Comparison of ENCODE assay signal across 10 mouse cellular contexts in the genomic region with DNA sequence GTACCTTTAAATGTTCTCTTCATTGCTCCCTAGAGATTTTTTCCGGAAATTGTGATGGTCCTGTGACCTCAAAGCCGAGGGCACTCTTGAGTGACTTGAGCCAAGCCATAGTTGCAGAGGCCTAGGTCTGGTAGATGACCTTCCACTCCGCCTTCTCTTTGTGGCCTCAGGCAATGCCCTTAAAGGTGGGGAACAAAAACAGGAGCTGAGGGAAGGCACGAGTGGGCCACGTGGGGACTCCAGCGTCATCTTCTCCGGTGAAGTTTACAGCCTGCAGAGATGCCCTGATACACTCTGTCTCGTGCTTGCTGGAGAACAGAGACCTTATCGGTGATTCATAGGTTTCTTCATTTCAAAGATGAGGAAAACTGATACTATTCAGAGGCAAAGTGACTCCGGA. TPM values are rescaled to one million over a fixed set of nuclear protein-coding genes. Genes with fewer than 3 reads are reported as not detected.
DNase-seq lines count a peak whose midpoint lies in the region; ATAC-seq and TF ChIP-seq lines count a peak whose summit lies in the region.
"Had no signal": no experiment of that assay in that cellular context is flagged by ENCODE, and none has a peak within 500 bp of the region (broad histone marks: within the 10 kb centered on the region; RNA-seq: fewer than 3 reads in every experiment).

No protein-coding gene starts in this region.

- H3K4me2 ChIP-seq in heart, embryonic 12.5 days: peak overlapping the region; percentile 96
- H3K4me2 ChIP-seq in forebrain, embryonic 13.5 days: peak overlapping the region; percentile 100
- peak overlapping the region; percentile 100; the same call in 1 of the 2 replicates for H3K4me2 ChIP-seq in limb, embryonic 15.5 days

- TF ChIP-seq POLR2A in heart, adult 2 months (IDR thresholded peaks at IDR 0.05; ENCODE audit: insufficient read depth, low read depth, low read length): no peak

- H3K9ac ChIP-seq in heart, embryonic 12.5 days: no peak overlapping the region
- no peak overlapping the region for H3K9ac ChIP-seq in heart, adult 2 months (ENCODE audit: low read depth, low read length)
- no peak overlapping the region for H3K9ac ChIP-seq in forebrain, embryonic 13.5 days
- H3K9ac ChIP-seq in limb, embryonic 15.5 days: no peak overlapping the region

- no peak for DNase-seq in heart, adult 2 months
- no peak for DNase-seq in urinary bladder, postnatal 4 days (ENCODE audit: low spot score in 2 of 2)
- no peak for DNase-seq in urinary bladder, postnatal 36 days (ENCODE audit: low spot score in 2 of 2)
- DNase-seq in right cerebral cortex, postnatal 25 days: no peak

- peaks cover 24% of the 10 kb centered on the region for H3K27me3 ChIP-seq in heart, embryonic 12.5 days (replicated peaks)
- H3K27me3 ChIP-seq in heart, adult 2 months (ENCODE audit: control insufficient read depth, insufficient read depth, low read length): peaks cover 4% of the 10 kb centered on the region; the same call in 1 of the 2 replicates
- H3K27me3 ChIP-seq in E14TG2a.4 (ENCODE audit: insufficient read depth, low read length): peaks cover 27% of the 10 kb centered on the region
- H3K27me3 ChIP-seq in forebrain, embryonic 13.5 days: peaks cover 62% of the 10 kb centered on the region
- peaks cover 23% of the 10 kb centered on the region for H3K27me3 ChIP-seq in limb, embryonic 15.5 days

- peaks cover 30% of the 10 kb centered on the region for H3K4me1 ChIP-seq in heart, embryonic 12.5 days (replicated peaks)
- H3K4me1 ChIP-seq in heart, adult 2 months (ENCODE audit: control insufficient read depth, insufficient read depth, low read length): no peaks in the 10 kb centered on the region
- peaks cover 50% of the 10 kb centered on the region for H3K4me1 ChIP-seq in E14TG2a.4 (replicated peaks; ENCODE audit: low read depth, low read length)
- H3K4me1 ChIP-seq in forebrain, embryonic 13.5 days: peaks cover 23% of the 10 kb centered on the region
- H3K4me1 ChIP-seq in limb, embryonic 15.5 days: peaks cover 18% of the 10 kb centered on the region

- H3K79me2 ChIP-seq in heart, adult 2 months (replicated peaks; ENCODE audit: control insufficient read depth, insufficient read depth, low read length): no peaks in the 10 kb centered on the region

- TF ChIP-seq CTCF in heart, adult 2 months (IDR thresholded peaks at IDR 0.05): no peak
- TF ChIP-seq CTCF in E14TG2a.4 (conservative IDR thresholded peaks at IDR 0.05; ENCODE audit: low read length): no peak

- WGBS in heart, embryonic 12.5 days: 49% methylated on average over 10 of the region's 10 CpGs
- WGBS in heart, adult 2 months: 57% methylated on average over 10 of the region's 10 CpGs
- 58% methylated on average over 10 of the region's 10 CpGs for WGBS in forebrain, embryonic 13.5 days
- WGBS in limb, embryonic 15.5 days: 51% methylated on average over 10 of the region's 10 CpGs

- intact Hi-C loops in heart, adult 2 months (cut with DNase I): no loop called here

- H3K27ac ChIP-seq in heart, embryonic 12.5 days (ENCODE audit: poor library complexity, severe bottlenecking): no peak overlapping the region
- no peak overlapping the region for H3K27ac ChIP-seq in heart, adult 2 months
- no peak overlapping the region for H3K27ac ChIP-seq in forebrain, embryonic 13.5 days
- no peak overlapping the region for H3K27ac ChIP-seq in limb, embryonic 15.5 days

- H3K9me3 ChIP-seq in heart, embryonic 12.5 days (replicated peaks): no peaks in the 10 kb centered on the region
- H3K9me3 ChIP-seq in E14TG2a.4 (ENCODE audit: low read length): no peaks in the 10 kb centered on the region
- no peaks in the 10 kb centered on the region for H3K9me3 ChIP-seq in forebrain, embryonic 13.5 days (replicated peaks)
- no peaks in the 10 kb centered on the region for H3K9me3 ChIP-seq in limb, embryonic 15.5 days

- TF ChIP-seq EP300 in heart, adult 2 months (IDR thresholded peaks at IDR 0.05; ENCODE audit: insufficient read depth, low read depth, low read length): no peak

- H3K36me3 ChIP-seq in heart, embryonic 12.5 days: no peaks in the 10 kb centered on the region
- no peaks in the 10 kb centered on the region for H3K36me3 ChIP-seq in heart, adult 2 months (ENCODE audit: control insufficient read depth, insufficient read depth, low read length)
- H3K36me3 ChIP-seq in E14TG2a.4 (ENCODE audit: insufficient read depth, low read length): peaks cover 21% of the 10 kb centered on the region
- no peaks in the 10 kb centered on the region for H3K36me3 ChIP-seq in forebrain, embryonic 13.5 days (ENCODE audit: poor library complexity, severe bottlenecking)
- H3K36me3 ChIP-seq in limb, embryonic 15.5 days: no peaks in the 10 kb centered on the region

- no peak overlapping the region for H3K4me3 ChIP-seq in heart, embryonic 12.5 days
- no peak overlapping the region for H3K4me3 ChIP-seq in heart, adult 2 months
- peak overlapping the region; percentile 91 for H3K4me3 ChIP-seq in E14TG2a.4 (replicated peaks; ENCODE audit: low read length)
- H3K4me3 ChIP-seq in forebrain, embryonic 13.5 days: no peak overlapping the region
- H3K4me3 ChIP-seq in limb, embryonic 15.5 days: peak overlapping the region; percentile 66; the same call in 1 of the 2 replicates

- ATAC-seq in heart, embryonic 12.5 days (ENCODE audit: insufficient number of reproducible peaks, low FRiP score): no peak
- no peak for ATAC-seq in forebrain, embryonic 13.5 days
- no peak for ATAC-seq in limb, embryonic 15.5 days (ENCODE audit: insufficient number of reproducible peaks, low FRiP score, low TSS enrichment, low read depth)

RNA-seq across cellular contexts. Expression of gene Abr, which starts 2.0 kb away (rescaled TPM):
- 29.9 and 34.2 TPM in 2 replicates for polyA plus RNA-seq in heart, embryonic 12.5 days (2016; fragmentation: Nextera tagmentation; extraction: Ambion mirVana)
- 10 to 100 TPM; 23.4 to 32.2 TPM for total RNA-seq in heart, adult 2 months (2021)
- polyA plus RNA-seq in heart, adult 2 months (2012; rRNA removed): 26.6 and 37.5 TPM in 2 replicates
- polyA plus RNA-seq in forebrain, embryonic 13.5 days (2015; fragmentation: Nextera tagmentation; extraction: Ambion mirVana): 70.2 and 75.8 TPM in 2 replicates
- 31.2 and 31.9 TPM in 2 replicates for polyA plus RNA-seq in limb, embryonic 15.5 days (2015; fragmentation: Nextera tagmentation; extraction: Ambion mirVana)

RNA-seq across cellular contexts. Expression of gene Bhlha9, which starts 48.2 kb away (rescaled TPM):
- 0.19 TPM in 1 of 2 replicates, not detected in the other for polyA plus RNA-seq in heart, embryonic 12.5 days (2016; fragmentation: Nextera tagmentation; extraction: Ambion mirVana)
- total RNA-seq in heart, adult 2 months (2021): not detected
- not detected in 2 replicates for polyA plus RNA-seq in heart, adult 2 months (2012; rRNA removed)
- 0.14 and 0.19 TPM in 2 replicates for polyA plus RNA-seq in forebrain, embryonic 13.5 days (2015; fragmentation: Nextera tagmentation; extraction: Ambion mirVana)
- 3.2 and 3.3 TPM in 2 replicates for polyA plus RNA-seq in limb, embryonic 15.5 days (2015; fragmentation: Nextera tagmentation; extraction: Ambion mirVana)
- total RNA-seq: adrenal gland, adult 2 months; gastrocnemius, postnatal 14 days had no signal

RNA-seq across cellular contexts. Expression of gene Trarg1, which starts 55.5 kb away (rescaled TPM):
- 0.05 TPM in 1 of 2 replicates, not detected in the other for polyA plus RNA-seq in heart, embryonic 12.5 days (2016; fragmentation: Nextera tagmentation; extraction: Ambion mirVana)
- total RNA-seq in heart, adult 2 months (2021): 1 to 10 TPM; 3.5 to 3.8 TPM
- 2.3 and 4.7 TPM in 2 replicates for polyA plus RNA-seq in heart, adult 2 months (2012; rRNA removed)
- 0.06 TPM in 1 of 2 replicates, not detected in the other for polyA plus RNA-seq in forebrain, embryonic 13.5 days (2015; fragmentation: Nextera tagmentation; extraction: Ambion mirVana)
- 0.65 and 1.1 TPM in 2 replicates for polyA plus RNA-seq in limb, embryonic 15.5 days (2015; fragmentation: Nextera tagmentation; extraction: Ambion mirVana)

Comparison
In these comparisons a context has a peak if more than half of its experiments do, and no peak if none do; other contexts are left out.
1. H3K4me3 ChIP-seq: peak in E14TG2a.4 (single experiment) and limb, embryonic 15.5 days (single experiment); none in heart, embryonic 12.5 days (single experiment), heart, adult 2 months (single experiment) and forebrain, embryonic 13.5 days (single experiment).
2. Peak in every context shown above with its lines, with median percentiles within 50 percentile points of each other: H3K4me2 ChIP-seq.